Comparison of ENCODE assay signal across 8 mouse cellular contexts in the genomic region with DNA sequence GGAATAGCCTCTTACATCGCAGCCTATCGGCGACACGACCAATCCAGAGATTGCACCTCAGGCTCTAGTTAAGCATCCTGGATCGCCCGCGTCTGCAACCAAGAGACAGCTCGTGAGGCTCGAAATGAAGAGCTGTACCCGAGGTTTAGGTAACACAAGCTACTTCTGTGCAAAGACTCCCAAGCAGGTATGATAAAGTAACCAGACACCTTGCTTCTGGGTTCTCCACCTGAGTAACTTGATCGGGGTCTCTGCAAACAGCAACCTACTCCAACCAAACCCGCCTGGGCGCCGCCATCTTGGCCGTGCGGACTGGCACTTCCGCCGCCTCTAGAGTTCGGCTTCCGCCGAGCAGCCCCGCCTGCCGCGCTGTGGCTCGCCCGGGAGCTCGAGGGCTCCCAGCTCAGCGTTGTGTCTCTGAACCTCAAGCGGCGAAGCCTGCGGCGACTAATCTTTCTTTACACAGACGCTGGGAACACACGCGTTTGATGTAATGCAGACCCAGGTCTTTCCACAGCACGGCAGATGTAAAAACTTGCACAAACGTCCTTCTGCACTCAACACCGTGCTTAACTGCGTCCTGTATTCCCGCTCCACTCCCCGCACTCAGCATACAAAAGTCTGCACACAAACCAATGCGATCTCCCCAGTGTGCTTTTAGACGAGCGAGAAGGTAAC. TPM values are rescaled to one million over a fixed set of nuclear protein-coding genes. Genes with fewer than 3 reads are reported as not detected.
A peak's percentile ranks its signal among the peaks of the same experiment; 100 is the strongest.
DNase-seq lines count a peak whose midpoint lies in the region; ATAC-seq and TF ChIP-seq lines count a peak whose summit lies in the region.

Rpap1 (minus strand) TSS at position 332 of the 678 bp plus-strand sequence.

- H3K27ac ChIP-seq in brown adipose tissue, adult 24 weeks (replicated peaks; ENCODE audit: low read depth, low read length) = 0 out of 2 replicates have a peak within 1 kb of the TSS, but pooled peaks have one; percentile 19
- H3K27ac ChIP-seq in heart, embryonic 13.5 days (replicated peaks) = peak within 1 kb of the TSS; percentile 89
- H3K27ac ChIP-seq in kidney, postnatal 0 days = peak within 1 kb of the TSS; percentile 74
- peak within 1 kb of the TSS; percentile 54 for H3K27ac ChIP-seq in liver, embryonic 13.5 days
- H3K27ac ChIP-seq in stomach, embryonic 14.5 days (ENCODE audit: low read length) = peak within 1 kb of the TSS; percentile 73; the same call in 1 of the 2 replicates

- TF ChIP-seq CTCF in kidney, postnatal 0 days (IDR thresholded peaks at IDR 0.05; ENCODE audit: low read depth) = peak; percentile 6; the same call in 1 of the 2 replicates

- no peaks in the 10 kb centered on the region for H3K27me3 ChIP-seq in heart, embryonic 13.5 days (replicated peaks)
- H3K27me3 ChIP-seq in kidney, postnatal 0 days (ENCODE audit: insufficient read depth, low read length) = no peaks in the 10 kb centered on the region
- 0 out of 2 replicates have a peak, but pooled peaks cover 3% of the 10 kb centered on the region for H3K27me3 ChIP-seq in liver, embryonic 13.5 days
- no peaks in the 10 kb centered on the region for H3K27me3 ChIP-seq in stomach, embryonic 14.5 days (ENCODE audit: control insufficient read depth, insufficient read depth, low read length)

- peak; percentile 70 to 76 for DNase-seq in CD8-positive naive resting alpha-beta T cell, adult 2 months (ENCODE audit: low read depth in 2 of 2, low spot score in 2 of 2)
- peak; percentile 91 for DNase-seq in kidney, postnatal 0 days (ENCODE audit: low spot score)
- DNase-seq in liver, embryonic 13.5 days = peak; percentile 77
- peak; percentile 52 to 71 for DNase-seq in natural killer cell, adult 2 months (ENCODE audit: low spot score in 2 of 2)

- H3K4me2 ChIP-seq in heart, embryonic 13.5 days = peak within 1 kb of the TSS; percentile 90
- peak within 1 kb of the TSS; percentile 80 for H3K4me2 ChIP-seq in kidney, postnatal 0 days (ENCODE audit: low read length)
- peak within 1 kb of the TSS; percentile 89 for H3K4me2 ChIP-seq in liver, embryonic 13.5 days
- peak within 1 kb of the TSS; percentile 44 for H3K4me2 ChIP-seq in stomach, embryonic 14.5 days (replicated peaks; ENCODE audit: low read depth, low read length)

- peak within 1 kb of the TSS; percentile 87 for H3K9ac ChIP-seq in heart, embryonic 13.5 days
- H3K9ac ChIP-seq in kidney, postnatal 0 days (ENCODE audit: low read depth, low read length) = peak within 1 kb of the TSS; percentile 53
- peak within 1 kb of the TSS; percentile 72 for H3K9ac ChIP-seq in liver, embryonic 13.5 days
- H3K9ac ChIP-seq in stomach, embryonic 14.5 days (replicated peaks; ENCODE audit: low read depth, low read length) = peak within 1 kb of the TSS; percentile 39

- under 1% methylated on average over 44 of the region's 44 CpGs for WGBS in heart, embryonic 13.5 days
- WGBS in kidney, postnatal 0 days = under 1% methylated on average over 44 of the region's 44 CpGs
- WGBS in liver, embryonic 13.5 days (ENCODE audit: insufficient replicate concordance) = under 1% methylated on average over 44 of the region's 44 CpGs
- WGBS in stomach, embryonic 14.5 days = under 1% methylated on average over 44 of the region's 44 CpGs

- no peaks in the 10 kb centered on the region for H3K9me3 ChIP-seq in heart, embryonic 13.5 days
- H3K9me3 ChIP-seq in kidney, postnatal 0 days (replicated peaks; ENCODE audit: low read length) = no peaks in the 10 kb centered on the region
- no peaks in the 10 kb centered on the region for H3K9me3 ChIP-seq in liver, embryonic 13.5 days (replicated peaks)
- no peaks in the 10 kb centered on the region for H3K9me3 ChIP-seq in stomach, embryonic 14.5 days (ENCODE audit: control insufficient read depth, low read depth, low read length)

- H3K36me3 ChIP-seq in heart, embryonic 13.5 days = peaks cover 31% of the 10 kb centered on the region
- peaks cover 8% of the 10 kb centered on the region; the same call in 1 of the 2 replicates for H3K36me3 ChIP-seq in kidney, postnatal 0 days (ENCODE audit: insufficient read depth, low read length)
- H3K36me3 ChIP-seq in liver, embryonic 13.5 days = peaks cover 13% of the 10 kb centered on the region
- peaks cover 9% of the 10 kb centered on the region for H3K36me3 ChIP-seq in stomach, embryonic 14.5 days (ENCODE audit: control insufficient read depth, insufficient read depth, low read length)

- H3K4me3 ChIP-seq in brown adipose tissue, adult 24 weeks (ENCODE audit: insufficient read depth, low read depth, low read length) = peak within 1 kb of the TSS; percentile 69
- H3K4me3 ChIP-seq in heart, embryonic 13.5 days = peak within 1 kb of the TSS; percentile 74
- H3K4me3 ChIP-seq in kidney, postnatal 0 days (replicated peaks; ENCODE audit: low read depth, low read length) = peak within 1 kb of the TSS; percentile 63
- H3K4me3 ChIP-seq in liver, embryonic 13.5 days (replicated peaks) = peak within 1 kb of the TSS; percentile 75
- peak within 1 kb of the TSS; percentile 40 for H3K4me3 ChIP-seq in stomach, embryonic 14.5 days (ENCODE audit: low read depth, low read length)

- peak; percentile 99 for ATAC-seq in erythroid progenitor cell, adult 5-6 weeks (replicated peaks; ENCODE audit: low FRiP score, poor library complexity, severe bottlenecking)
- peak; percentile 76; the same call in 1 of the 2 replicates for ATAC-seq in heart, embryonic 13.5 days (ENCODE audit: extremely low read depth, insufficient number of reproducible peaks, low FRiP score, low TSS enrichment)
- ATAC-seq in kidney, postnatal 0 days (replicated peaks; ENCODE audit: low FRiP score, low read depth) = peak; percentile 92
- ATAC-seq in liver, embryonic 13.5 days (ENCODE audit: low read depth) = peak; percentile 94
- peak; percentile 88 for ATAC-seq in stomach, embryonic 14.5 days (ENCODE audit: insufficient number of reproducible peaks, insufficient read depth, low FRiP score, low read depth)

- H3K4me1 ChIP-seq in brown adipose tissue, adult 24 weeks (ENCODE audit: control insufficient read depth, insufficient read depth, insufficient read length, low read length) = no peaks in the 10 kb centered on the region
- H3K4me1 ChIP-seq in heart, embryonic 13.5 days = peaks cover 14% of the 10 kb centered on the region
- H3K4me1 ChIP-seq in kidney, postnatal 0 days (replicated peaks; ENCODE audit: insufficient read depth, low read length) = 0 out of 2 replicates have a peak, but pooled peaks cover 4% of the 10 kb centered on the region
- peaks cover 14% of the 10 kb centered on the region for H3K4me1 ChIP-seq in liver, embryonic 13.5 days (replicated peaks)
- peaks cover 6% of the 10 kb centered on the region; the same call in 1 of the 2 replicates for H3K4me1 ChIP-seq in stomach, embryonic 14.5 days (ENCODE audit: control insufficient read depth, insufficient read depth, low read length)

RNA-seq across cellular contexts. Expression of gene Rpap1, which starts in this region (rescaled TPM):
- polyA plus RNA-seq in brown adipose tissue, adult 24 weeks (2012; ENCODE audit: insufficient read depth, insufficient read length, missing spikeins) = 4.8 and 6.0 TPM in 2 replicates
- total RNA-seq in erythroid progenitor cell, adult 5-6 weeks (2015; ENCODE audit: low replicate concordance) = 0.42 and 2.2 TPM in 2 replicates
- 2.8 and 3.2 TPM in 2 replicates for total RNA-seq in erythroid progenitor cell, adult 5-6 weeks (2017; ENCODE audit: low replicate concordance)
- 17.6 and 19.4 TPM in 2 replicates for polyA plus RNA-seq in heart, embryonic 13.5 days (2015; fragmentation: Nextera tagmentation; extraction: Ambion mirVana)
- polyA plus RNA-seq in kidney, postnatal 0 days (2015; fragmentation: Nextera tagmentation; extraction: Ambion mirVana) = 15.7 and 19.0 TPM in 2 replicates
- polyA plus RNA-seq in liver, embryonic 13.5 days (2015; fragmentation: Nextera tagmentation; extraction: Ambion mirVana) = 10.2 and 11.9 TPM in 2 replicates
- 26.6 and 28.2 TPM in 2 replicates for polyA plus RNA-seq in stomach, embryonic 14.5 days (2014; fragmentation: Nextera tagmentation; extraction: Ambion mirVana)

Comparison
In these comparisons a context has a peak if more than half of its experiments do, and no peak if none do; other contexts are left out.
1. Peak in every context shown above with its lines: DNase-seq, ATAC-seq, H3K4me3 ChIP-seq and H3K27ac ChIP-seq.
2. H3K27ac ChIP-seq: peak in every context shown above with its lines; median percentile 89 in heart, embryonic 13.5 days; 74 in kidney, postnatal 0 days; 73 in stomach, embryonic 14.5 days; 54 in liver, embryonic 13.5 days; 19 in brown adipose tissue, adult 24 weeks.